Mouse (Mus musculus) heart, adult 2 months (tissue): ENCODE measurements around the gene Trim67. TPM values are rescaled to one million over a fixed set of nuclear protein-coding genes. Genes with fewer than 3 reads are reported as not detected.
A peak's percentile ranks its signal among the peaks of the same experiment; 100 is the strongest.

Source experiments
- DNase-seq, 2 experiments: peaks; one replicate each; pipeline ENCODE4 v3.0.0; 2021
- H3K27ac ChIP-seq: fragments of 200-600 bp; 2 replicates; pipeline ENCODE4 v1.8.1; 2022
- H3K27me3 ChIP-seq: fragments of 200-500 bp; 2 replicates; pipeline ENCODE4 v1.6.1; 2012; ENCODE audit warnings: mild to moderate bottlenecking, low read length, inconsistent platforms, mixed read lengths; ENCODE audit not compliant: control insufficient read depth, insufficient read depth
- H3K36me3 ChIP-seq: fragments of 200-500 bp; 2 replicates; pipeline ENCODE4 v1.6.1; 2012; ENCODE audit warnings: low read length, inconsistent platforms; ENCODE audit not compliant: control insufficient read depth, insufficient read depth
- H3K4me1 ChIP-seq: fragments of 200-500 bp; 2 replicates; pipeline ENCODE4 v1.6.1; 2011; ENCODE audit warnings: low read length; ENCODE audit not compliant: control insufficient read depth, insufficient read depth
- H3K4me3 ChIP-seq: fragments of 200-600 bp; 2 replicates; pipeline ENCODE4 v1.8.1; 2022
- H3K79me2 ChIP-seq: fragments of 200-500 bp; replicated peaks from 2 replicates; pipeline ENCODE4 v1.6.1; 2012; ENCODE audit warnings: mild to moderate bottlenecking, inconsistent platforms, low read length, moderate library complexity, mixed read lengths; ENCODE audit not compliant: control insufficient read depth, insufficient read depth
- H3K9ac ChIP-seq: fragments of 200-500 bp; 2 replicates; pipeline ENCODE4 v1.6.1; 2012; ENCODE audit warnings: low read depth, mild to moderate bottlenecking, control low read depth, inconsistent platforms, low read length, mixed read lengths
- CTCF ChIP-seq: fragments of 200-600 bp; IDR thresholded peaks from 2 replicates; pipeline ENCODE4 v1.8.1; 2022; ENCODE audit warnings: antibody characterized with exemption, mild to moderate bottlenecking, moderate library complexity
- EP300 ChIP-seq: fragments of 200-500 bp; IDR thresholded peaks from 2 replicates; pipeline ENCODE4 v1.6.1; 2011; ENCODE audit warnings: low read depth, low read length, control low read depth; ENCODE audit not compliant: insufficient read depth
- POLR2A ChIP-seq: fragments of 200-500 bp; IDR thresholded peaks from 2 replicates; pipeline ENCODE4 v1.6.1; 2011; ENCODE audit warnings: mild to moderate bottlenecking, low read depth, low read length, control low read depth; ENCODE audit not compliant: insufficient read depth
- WGBS: fragments of 180-500 bp; shearing (Covaris S2); methylation state at CpG from one replicate; pipeline ENCODE4 v1.1.7; 2018; 5-methylcytosine and 5-hydroxymethylcytosine counted together
- intact Hi-C: fragments of 180-260 bp; cut with DNase I; formaldehyde crosslinking; loops from one replicate; pipeline ENCODE4 v1.15.1; 2025
- polyA plus RNA-seq: library from polyadenylated mRNA; depleted of rRNA; stranded (reverse); fragments of >200 nt; gene quantifications from 2 replicates; pipeline ENCODE4 v1.2.3, GENCODE M21; 2012
- total RNA-seq, 2 experiments: library from RNA; stranded (reverse); gene quantifications; 2 replicates each; pipeline ENCODE4 v1.2.3; 2021

The Trim67 gene
- total and polyA plus RNA-seq, 3 experiments, result 0.43 to 1.3 (median 0.47) TPM

DNA sequence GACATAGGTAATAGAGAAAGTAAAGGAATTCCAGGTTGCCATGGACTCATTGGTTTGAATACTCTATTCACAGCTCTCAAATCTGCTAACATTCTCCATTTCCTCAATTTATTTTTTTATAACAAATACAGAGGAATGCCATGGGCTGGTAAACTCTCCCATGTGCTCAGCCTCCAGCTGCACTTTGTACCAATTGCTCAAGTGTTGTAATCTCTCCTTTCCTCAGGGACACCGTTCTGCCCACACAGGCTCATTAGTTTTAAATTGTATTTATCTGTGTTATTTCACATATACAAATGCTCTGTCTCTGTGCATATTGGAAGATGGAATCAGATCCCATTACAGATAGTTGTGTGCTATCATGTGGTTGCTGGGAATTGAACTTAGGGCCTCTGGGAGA, 60.6 kb downstream of the Trim67 start:
- intact Hi-C loops, result no loop called here
- TF ChIP-seq CTCF (no peak), POLR2A (no peak), EP300 (no peak)
- H3K79me2 ChIP-seq, result no peaks in the 10 kb centered on the region; the same call in 1 of the 2 replicates
- DNase-seq, result no peak
- H3K27ac ChIP-seq, result no peak overlapping the region
- no peak overlapping the region for H3K9ac ChIP-seq
- WGBS, result 94% methylated on average over 1 of the region's 1 CpGs
- no peak overlapping the region for H3K4me3 ChIP-seq
- H3K4me1 ChIP-seq, result peaks cover 2% of the 10 kb centered on the region; the same call in 1 of the 2 replicates
- H3K27me3 ChIP-seq, result no peaks in the 10 kb centered on the region
- peaks cover 4% of the 10 kb centered on the region for H3K36me3 ChIP-seq

DNA sequence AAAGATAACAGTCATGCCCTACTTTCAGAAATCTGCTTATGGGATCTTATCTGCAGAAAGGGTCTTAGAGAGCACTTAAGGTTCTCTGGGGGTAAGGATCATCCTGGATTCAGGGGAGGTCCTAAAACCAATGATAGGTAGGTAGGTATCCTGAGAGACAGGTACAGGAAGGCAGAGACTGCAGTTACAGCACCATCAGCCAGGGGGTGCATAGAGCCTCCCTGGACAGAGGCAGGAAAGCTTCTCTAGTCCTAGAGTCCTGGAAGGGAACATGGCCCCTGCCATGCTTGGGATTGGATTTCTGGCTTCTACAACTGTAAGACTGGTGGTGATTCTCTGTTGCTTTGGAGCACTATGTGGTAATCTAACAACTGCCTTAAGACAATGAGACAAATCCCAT, 66.6 kb downstream of the Trim67 start:
- Histone ChIP-seq H3K36me3 (peaks cover 10% of the 10 kb centered on the region), H3K9ac (no peak overlapping the region), H3K27ac (peak overlapping the region; percentile 95), H3K27me3 (no peaks in the 10 kb centered on the region), H3K4me3 (no peak overlapping the region), H3K79me2 (no peaks in the 10 kb centered on the region; the same call in 1 of the 2 replicates), H3K4me1 (peaks cover 5% of the 10 kb centered on the region; the same call in 1 of the 2 replicates)
- DNase-seq, result no peak
- 0 out of 2 replicates have a peak, but pooled peaks have one; percentile 24 for TF ChIP-seq EP300
- TF ChIP-seq POLR2A, result no peak
- peak; percentile 69 for TF ChIP-seq CTCF
- intact Hi-C loops, result no loop called here

DNA sequence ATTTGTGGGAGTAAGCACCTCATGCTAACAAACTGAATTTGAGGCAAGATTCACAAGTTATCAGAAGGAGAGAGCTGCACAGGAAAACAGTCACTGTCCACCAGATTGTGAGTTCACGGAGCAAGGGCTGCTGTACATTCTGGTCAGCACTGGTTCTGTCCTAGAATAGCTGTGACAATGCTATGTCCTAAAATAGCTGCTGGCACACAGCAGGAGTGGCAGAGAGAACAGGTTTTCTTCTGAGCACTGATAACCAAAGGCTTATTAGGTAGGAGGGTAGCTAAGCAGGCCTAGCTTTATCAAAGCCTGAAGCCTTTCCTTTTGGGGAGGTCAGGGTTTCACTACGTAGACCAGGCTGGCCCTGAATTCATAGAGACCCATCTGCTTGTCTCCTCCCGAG, 67.3 kb downstream of the Trim67 start:
- Histone ChIP-seq H3K27me3 (no peaks in the 10 kb centered on the region), H3K36me3 (peaks cover 10% of the 10 kb centered on the region), H3K27ac (peak overlapping the region; percentile 95), H3K9ac (no peak overlapping the region), H3K79me2 (no peaks in the 10 kb centered on the region; the same call in 1 of the 2 replicates), H3K4me3 (no peak overlapping the region), H3K4me1 (peaks cover 6% of the 10 kb centered on the region; the same call in 1 of the 2 replicates)
- 68% methylated on average over 3 of the region's 3 CpGs for WGBS
- peak in 1 of 2 experiments; percentile 53 for DNase-seq
- intact Hi-C loops, result no loop called here
- TF ChIP-seq CTCF (no peak), EP300 (0 out of 2 replicates have a peak, but pooled peaks have one; percentile 49), POLR2A (peak; percentile 58)

DNA sequence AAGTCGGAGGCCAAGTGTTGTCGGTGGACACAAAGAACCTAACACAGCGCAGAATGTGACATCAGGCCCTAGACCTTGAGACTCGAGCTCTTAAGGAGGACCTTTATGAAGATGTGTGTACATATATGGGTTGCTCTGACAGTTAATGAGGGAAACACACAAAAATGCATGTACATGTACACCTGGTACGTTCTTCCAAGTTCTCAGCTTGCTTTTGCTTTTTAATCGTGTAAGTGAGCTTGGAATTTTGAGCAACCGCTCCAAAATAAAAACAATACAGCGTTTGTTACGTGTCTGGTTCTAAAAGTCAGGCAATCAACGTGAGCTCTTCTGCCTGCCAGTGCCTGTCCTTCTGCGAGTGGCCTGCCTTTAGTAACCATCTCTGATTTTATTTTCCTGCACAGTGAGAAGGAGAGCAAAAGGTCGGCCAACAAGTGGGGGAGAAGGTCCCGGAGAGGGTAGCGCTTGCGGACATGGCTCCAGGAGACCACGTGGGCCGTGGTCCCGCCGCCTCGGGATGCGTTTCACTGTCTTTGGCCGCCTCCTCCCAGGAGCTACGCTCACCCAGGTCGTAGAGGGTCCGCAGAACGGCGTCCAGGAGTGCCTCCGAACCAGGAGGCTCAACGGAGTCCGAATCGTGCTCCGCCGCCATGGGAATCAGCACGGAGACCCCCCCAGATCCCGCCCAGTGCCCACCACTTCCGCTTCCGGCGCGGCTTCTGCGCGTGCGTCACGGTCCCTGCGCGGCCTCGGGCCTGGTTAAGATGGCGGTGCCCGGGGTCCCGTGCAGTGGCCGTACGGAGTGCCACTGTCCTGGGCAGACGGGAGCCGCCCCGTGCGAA, 69.7 kb downstream of the Trim67 start, which contains the start of the genes Gnpat and 2810004N23Rik:
Gene Gnpat, plus strand, starts transcription at position 713 of the 842 bp plus-strand sequence.
Gene 2810004N23Rik, minus strand, starts transcription at position 800 of the 842 bp plus-strand sequence.
- Histone ChIP-seq H3K27ac (peak within 1 kb of the TSS; percentile 95), H3K9ac (peak within 1 kb of the TSS; percentile 95), H3K27me3 (no peaks in the 10 kb centered on the region), H3K4me3 (peak within 1 kb of the TSS; percentile 97), H3K36me3 (peaks cover 10% of the 10 kb centered on the region), H3K79me2 (no peaks in the 10 kb centered on the region; the same call in 1 of the 2 replicates), H3K4me1 (peaks cover 13% of the 10 kb centered on the region)
- peak; percentile 85 for TF ChIP-seq POLR2A
- TF ChIP-seq CTCF, result no peak
- intact Hi-C loops, result no loop called here
- 2% methylated on average over 55 of the region's 55 CpGs for WGBS
- peak; percentile 95 to 98 for DNase-seq

DNA sequence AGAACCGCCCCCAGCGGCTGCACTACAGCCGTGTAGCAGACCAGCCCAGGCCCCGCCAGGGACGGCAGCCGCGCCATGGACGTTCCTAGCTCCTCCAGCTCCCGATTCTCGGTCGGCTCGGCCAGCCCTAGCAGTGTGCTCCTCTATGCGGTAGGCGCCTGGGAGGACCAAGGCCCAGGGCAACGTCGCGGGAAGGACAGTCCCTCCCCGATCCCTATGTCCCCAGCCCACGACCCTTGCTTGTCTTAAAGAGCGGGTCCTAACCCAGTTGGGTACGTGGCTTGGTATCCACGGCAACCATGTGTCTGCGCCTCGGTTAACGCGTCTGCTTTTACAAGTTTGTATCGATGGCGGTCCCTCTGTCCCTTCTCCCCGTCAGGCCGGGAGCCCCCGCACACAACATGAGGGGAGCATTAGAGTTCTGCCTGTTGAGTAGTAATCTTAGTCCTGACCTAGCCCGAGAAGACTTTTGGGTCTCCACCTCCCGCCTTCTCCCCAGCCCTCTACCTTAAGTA, 70.3 kb downstream of the Trim67 start:
- Histone ChIP-seq H3K79me2 (no peaks in the 10 kb centered on the region; the same call in 1 of the 2 replicates), H3K27me3 (no peaks in the 10 kb centered on the region), H3K36me3 (peaks cover 6% of the 10 kb centered on the region), H3K9ac (peak overlapping the region; percentile 95), H3K27ac (peak overlapping the region; percentile 95), H3K4me1 (peaks cover 14% of the 10 kb centered on the region), H3K4me3 (peak overlapping the region; percentile 97)
- DNase-seq, result no peak
- intact Hi-C loops, result no loop called here
- under 1% methylated on average over 33 of the region's 33 CpGs for WGBS
- TF ChIP-seq CTCF (peak; percentile 26; the same call in 1 of the 2 replicates), POLR2A (0 out of 2 replicates have a peak, but pooled peaks have one; percentile 38), EP300 (no peak)
